Mouse (Mus musculus): ENCODE measurements at regions not wholly inside any gene's neighbourhood (a gene's known extent, or its start where the extent isn't known, plus 50 kb on each side); places are given as distances from the start of the nearest gene placed in this dataset.
"Not testable (repeated sequence)": the region's sequence is repeated elsewhere in the genome, so short reads cannot be mapped to it uniquely, and the experiment has no call there.

GRCm38 (mm10) chr6:4246113-4246419 is 159.3 kb upstream of the Bet1 start:
- H3K4me2 ChIP-seq (replicated peaks; ENCODE audit: low read depth) = no peak overlapping the region
- no peak for DNase-seq (ENCODE audit: low spot score)
- H3K27ac ChIP-seq (replicated peaks) = no peak overlapping the region
- H3K4me3 ChIP-seq (ENCODE audit: low read depth, low read length) = no peak overlapping the region
- no peaks in the 10 kb centered on the region for H3K4me1 ChIP-seq (replicated peaks; ENCODE audit: control insufficient read depth, insufficient read depth)
- WGBS = 82% methylated on average over 2 of the region's 2 CpGs
- H3K9me3 ChIP-seq (ENCODE audit: control insufficient read depth, low read length) = no peaks in the 10 kb centered on the region
- no peaks in the 10 kb centered on the region for H3K36me3 ChIP-seq (ENCODE audit: control insufficient read depth, insufficient read depth, low read length)
- TF ChIP-seq CTCF (IDR thresholded peaks at IDR 0.05; ENCODE audit: low read depth) (no peak), EP300 (optimal IDR thresholded peaks at IDR 0.05) (no peak)
- no peaks in the 10 kb centered on the region for H3K27me3 ChIP-seq (ENCODE audit: control insufficient read depth, insufficient read depth, low read length)
- ATAC-seq (ENCODE audit: low FRiP score, low TSS enrichment) = no peak
- H3K9ac ChIP-seq (ENCODE audit: low read length) = no peak overlapping the region

- TF ChIP-seq EP300 (optimal IDR thresholded peaks at IDR 0.05) (no peak), CTCF (IDR thresholded peaks at IDR 0.05; ENCODE audit: low read depth) (no peak)
- Histone ChIP-seq H3K4me2 (replicated peaks; ENCODE audit: low read depth) (no peak overlapping the region), H3K36me3 (ENCODE audit: control insufficient read depth, insufficient read depth, low read length) (no peaks in the 10 kb centered on the region), H3K4me1 (replicated peaks; ENCODE audit: control insufficient read depth, insufficient read depth) (no peaks in the 10 kb centered on the region), H3K9me3 (ENCODE audit: control insufficient read depth, low read length) (no peaks in the 10 kb centered on the region), H3K27me3 (ENCODE audit: control insufficient read depth, insufficient read depth, low read length) (no peaks in the 10 kb centered on the region), H3K9ac (ENCODE audit: low read length) (no peak overlapping the region), H3K4me3 (ENCODE audit: low read depth, low read length) (no peak overlapping the region), H3K27ac (replicated peaks) (no peak overlapping the region)
- ATAC-seq (ENCODE audit: low FRiP score, low TSS enrichment) = no peak
- no peak for DNase-seq (ENCODE audit: low spot score)
- WGBS = 52% methylated on average over 4 of the region's 4 CpGs
These were observed 189.8 kb upstream of the Bet1 start for GRCm38 (mm10) chr6:4276607-4277006.

- no peaks in the 10 kb centered on the region for H3K9me3 ChIP-seq (ENCODE audit: control insufficient read depth, low read length)
- H3K36me3 ChIP-seq (ENCODE audit: control insufficient read depth, insufficient read depth, low read length) = no peaks in the 10 kb centered on the region
- DNase-seq (ENCODE audit: low spot score) (no peak), ATAC-seq (ENCODE audit: low FRiP score, low TSS enrichment) (no peak)
- H3K4me2 ChIP-seq (replicated peaks; ENCODE audit: low read depth) = no peak overlapping the region
- TF ChIP-seq CTCF (IDR thresholded peaks at IDR 0.05; ENCODE audit: low read depth) (no peak), EP300 (optimal IDR thresholded peaks at IDR 0.05) (no peak)
- H3K4me1 ChIP-seq (replicated peaks; ENCODE audit: control insufficient read depth, insufficient read depth) = no peaks in the 10 kb centered on the region
- no peaks in the 10 kb centered on the region for H3K27me3 ChIP-seq (ENCODE audit: control insufficient read depth, insufficient read depth, low read length)
- 60% methylated on average over 2 of the region's 2 CpGs for WGBS
- no peak overlapping the region for H3K4me3 ChIP-seq (ENCODE audit: low read depth, low read length)
- H3K27ac ChIP-seq (replicated peaks) = no peak overlapping the region
- H3K9ac ChIP-seq (ENCODE audit: low read length) = no peak overlapping the region
These were observed 190.6 kb upstream of the Bet1 start for GRCm38 (mm10) chr6:4277245-4277890.

GRCm38 (mm10) chr6:4291380-4291779 is 204.6 kb upstream of the Bet1 start:
- Histone ChIP-seq H3K27ac (replicated peaks) (no peak overlapping the region), H3K4me2 (replicated peaks; ENCODE audit: low read depth) (no peak overlapping the region), H3K4me3 (ENCODE audit: low read depth, low read length) (no peak overlapping the region), H3K9ac (ENCODE audit: low read length) (no peak overlapping the region), H3K27me3 (ENCODE audit: control insufficient read depth, insufficient read depth, low read length) (no peaks in the 10 kb centered on the region), H3K9me3 (ENCODE audit: control insufficient read depth, low read length) (no peaks in the 10 kb centered on the region), H3K36me3 (ENCODE audit: control insufficient read depth, insufficient read depth, low read length) (no peaks in the 10 kb centered on the region), H3K4me1 (replicated peaks; ENCODE audit: control insufficient read depth, insufficient read depth) (no peaks in the 10 kb centered on the region)
- ATAC-seq (ENCODE audit: low FRiP score, low TSS enrichment) (no peak), DNase-seq (ENCODE audit: low spot score) (no peak)
- TF ChIP-seq CTCF (IDR thresholded peaks at IDR 0.05; ENCODE audit: low read depth) (no peak), EP300 (optimal IDR thresholded peaks at IDR 0.05) (no peak)
- 55% methylated on average over 2 of the region's 2 CpGs for WGBS

- H3K9me3 ChIP-seq (ENCODE audit: control insufficient read depth, low read length); H3K27me3 ChIP-seq (ENCODE audit: control insufficient read depth, insufficient read depth, low read length); H3K27ac ChIP-seq (replicated peaks); ATAC-seq (ENCODE audit: low FRiP score, low TSS enrichment); H3K4me3 ChIP-seq (ENCODE audit: low read depth, low read length); H3K36me3 ChIP-seq (ENCODE audit: control insufficient read depth, insufficient read depth, low read length); H3K9ac ChIP-seq (ENCODE audit: low read length); H3K4me1 ChIP-seq (replicated peaks; ENCODE audit: control insufficient read depth, insufficient read depth); DNase-seq (ENCODE audit: low spot score); H3K4me2 ChIP-seq (replicated peaks; ENCODE audit: low read depth): not testable (repeated sequence)
These were observed 201.2 kb upstream of the Col1a2 start for GRCm38 (mm10) chr6:4303410-4303809.

GRCm38 (mm10) chr6:4349953-4350352 is 154.7 kb upstream of the Col1a2 start:
- Histone ChIP-seq H3K9me3 (ENCODE audit: control insufficient read depth, low read length) (no peaks in the 10 kb centered on the region), H3K27me3 (ENCODE audit: control insufficient read depth, insufficient read depth, low read length) (no peaks in the 10 kb centered on the region), H3K27ac (replicated peaks) (no peak overlapping the region), H3K36me3 (ENCODE audit: control insufficient read depth, insufficient read depth, low read length) (no peaks in the 10 kb centered on the region), H3K4me1 (replicated peaks; ENCODE audit: control insufficient read depth, insufficient read depth) (no peaks in the 10 kb centered on the region), H3K9ac (ENCODE audit: low read length) (no peak overlapping the region), H3K4me2 (replicated peaks; ENCODE audit: low read depth) (no peak overlapping the region), H3K4me3 (ENCODE audit: low read depth, low read length) (no peak overlapping the region)
- TF ChIP-seq CTCF (IDR thresholded peaks at IDR 0.05; ENCODE audit: low read depth) (no peak), EP300 (optimal IDR thresholded peaks at IDR 0.05) (no peak)
- DNase-seq (ENCODE audit: low spot score) (no peak), ATAC-seq (ENCODE audit: low FRiP score, low TSS enrichment) (peak; percentile 54; the same call in 1 of the 2 replicates)
- WGBS = 34% methylated on average over 4 of the region's 4 CpGs
